Mouse (Mus musculus): ENCODE results near the gene Coro7.

DNA sequence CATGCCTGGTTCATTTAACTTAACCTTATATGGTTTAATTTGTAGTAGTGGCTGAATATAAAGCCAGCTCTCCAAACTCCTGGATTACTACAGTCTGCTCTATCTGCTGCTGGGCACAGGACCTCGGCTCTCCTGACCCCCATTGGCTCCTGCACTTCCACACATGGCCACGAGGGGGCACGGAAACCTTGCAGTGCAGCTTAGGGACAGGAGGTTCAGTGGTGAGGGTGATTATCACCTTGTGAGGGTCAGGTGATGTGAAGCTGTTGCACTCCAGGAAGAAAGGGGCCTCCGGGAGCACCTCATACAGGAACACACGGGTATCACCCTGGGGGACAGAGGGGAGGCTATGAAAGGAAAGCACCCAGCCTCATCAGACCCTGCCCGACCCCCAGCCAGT, 49.6 kb downstream of the Coro7 start:
- TF ChIP-seq POLR2A (IDR thresholded peaks at IDR 0.05; ENCODE audit: control insufficient read depth, low read depth, low read length) (no peak), CTCF (IDR thresholded peaks at IDR 0.05; ENCODE audit: control insufficient read depth, insufficient read depth, insufficient replicate concordance, low read depth, low read length) (peak; percentile 87; the same call in 1 of the 2 replicates)
